Mouse (Mus musculus) kidney, embryonic 14.5 days (tissue): ENCODE results near the gene C5ar2. TPM values are rescaled to one million over a fixed set of nuclear protein-coding genes. Genes with fewer than 3 reads are reported as not detected.
A peak's percentile ranks its signal among the peaks of the same experiment; 100 is the strongest.

Experiments used
- ATAC-seq: fragments of 200-750 bp; cut with Nextera tagmentation; 2 replicates; pipeline ENCODE4 v1.8.0; 2017; ENCODE audit warnings: moderate number of reproducible peaks, mild to moderate bottlenecking, moderate TSS enrichment, moderate library complexity; ENCODE audit not compliant: low FRiP score, low TSS enrichment
- H3K27ac ChIP-seq: fragments of 300-500 bp; sonication (generic); 2 replicates; pipeline ENCODE4 v1.5.1; 2014; ENCODE audit warnings: low read depth, mild to moderate bottlenecking, low read length, moderate library complexity, mixed read lengths
- H3K27me3 ChIP-seq: fragments of 300-500 bp; sonication (generic); 2 replicates; pipeline ENCODE4 v1.6.1; 2014; ENCODE audit warnings: mild to moderate bottlenecking, low read length; ENCODE audit not compliant: control insufficient read depth, insufficient read depth
- H3K36me3 ChIP-seq: fragments of 300-500 bp; sonication (generic); 2 replicates; pipeline ENCODE4 v1.6.1; 2014; ENCODE audit warnings: low read length, mixed read lengths; ENCODE audit not compliant: control insufficient read depth, insufficient read depth
- H3K4me1 ChIP-seq: fragments of 300-500 bp; sonication (generic); 2 replicates; pipeline ENCODE4 v1.6.1; 2014; ENCODE audit warnings: low read length, mixed read lengths; ENCODE audit not compliant: control insufficient read depth, insufficient read depth
- H3K4me2 ChIP-seq: fragments of 300-500 bp; sonication (generic); replicated peaks from 2 replicates; pipeline ENCODE4 v1.6.1; 2014; ENCODE audit warnings: low read depth, mild to moderate bottlenecking, low read length
- H3K4me3 ChIP-seq: fragments of 300-500 bp; sonication (generic); 2 replicates; pipeline ENCODE4 v1.5.1; 2014; ENCODE audit warnings: mild to moderate bottlenecking, low read length
- H3K9ac ChIP-seq: fragments of 300-500 bp; sonication (generic); 2 replicates; pipeline ENCODE4 v1.6.1; 2014; ENCODE audit warnings: low read depth, mild to moderate bottlenecking, low read length, moderate library complexity
- H3K9me3 ChIP-seq: fragments of 300-500 bp; sonication (generic); 2 replicates; pipeline ENCODE4 v1.6.1; 2016; ENCODE audit warnings: low read length; ENCODE audit not compliant: control insufficient read depth
- whole genome bisulfite sequencing: fragments of 180-500 bp; shearing (Covaris S2); extraction: QIAGEN DNeasy Blood & Tissue Kit; methylation state at CpG from one replicate; pipeline ENCODE4 v1.1.7; 2014; 5-methylcytosine and 5-hydroxymethylcytosine counted together
- polyA plus RNA-seq: library from polyadenylated mRNA; unstranded; fragments of >200 nt; fragmentation: Nextera tagmentation; extraction: Ambion mirVana; gene quantifications from 2 replicates; pipeline ENCODE4 v1.2.1, GENCODE M21; 2014

The C5ar2 gene
- polyA plus RNA-seq, result 0.05 and 0.09 TPM in 2 replicates

DNA sequence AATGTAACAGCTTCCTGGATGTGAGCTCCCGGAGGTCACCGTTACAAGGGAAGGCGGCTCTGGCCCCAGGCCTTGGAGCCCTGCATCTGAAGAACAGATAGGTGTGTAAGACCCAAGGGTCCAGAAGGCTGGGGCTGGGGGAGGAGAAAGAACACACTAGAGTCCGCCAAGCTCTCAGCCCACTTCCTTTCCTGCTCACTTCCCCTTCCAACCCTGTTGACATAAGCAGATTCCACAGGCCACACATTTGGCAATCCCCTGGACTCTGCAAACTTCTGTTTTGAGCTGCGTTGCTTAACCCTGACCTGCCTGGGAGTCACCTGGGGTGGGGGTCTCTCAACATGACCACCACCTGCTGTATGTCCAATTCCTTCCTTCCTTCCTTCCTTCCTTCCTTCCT, at the start of gene C5ar2:
C5ar2 (minus strand) TSS at position 88 of the 400 bp plus-strand sequence.
- no peak within 1 kb of the TSS for H3K27ac ChIP-seq
- no peak for ATAC-seq
- WGBS, result 34% methylated on average over 5 of the region's 5 CpGs

DNA sequence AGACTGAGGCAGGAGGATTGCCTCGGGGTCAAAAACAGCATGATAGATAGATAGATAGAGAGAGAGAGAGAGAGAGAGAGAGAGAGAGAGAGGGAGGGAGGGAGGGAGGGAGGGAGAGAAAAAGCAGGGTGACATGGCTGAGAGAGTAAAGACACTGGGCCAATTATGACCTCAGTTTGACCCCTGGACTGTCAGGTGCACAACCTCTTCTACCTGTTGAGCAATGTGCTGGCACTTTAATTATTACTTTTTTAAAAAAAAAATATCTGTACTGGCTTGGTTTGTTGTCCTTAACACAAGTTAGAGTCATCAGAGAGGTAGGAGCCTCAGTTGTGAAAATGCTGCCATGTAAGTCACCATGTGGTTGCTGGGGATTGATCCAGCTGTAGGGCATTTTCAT, 43.8 kb upstream of the C5ar2 start:
- ATAC-seq, result no peak
- Histone ChIP-seq H3K4me2 (no peak overlapping the region), H3K36me3 (peaks cover 14% of the 10 kb centered on the region), H3K9me3 (no peaks in the 10 kb centered on the region), H3K9ac (no peak overlapping the region), H3K4me3 (no peak overlapping the region), H3K27me3 (no peaks in the 10 kb centered on the region), H3K4me1 (peaks cover 6% of the 10 kb centered on the region), H3K27ac (no peak overlapping the region)
- WGBS, result 78% methylated on average over 1 of the region's 1 CpGs

More for the DNA sequence above, at the start of gene C5ar2:
- no peaks in the 10 kb centered on the region for H3K4me1 ChIP-seq
- H3K4me3 ChIP-seq, result no peak within 1 kb of the TSS
- H3K9ac ChIP-seq, result no peak within 1 kb of the TSS
- H3K36me3 ChIP-seq, result no peaks in the 10 kb centered on the region
- no peak within 1 kb of the TSS for H3K4me2 ChIP-seq
- no peaks in the 10 kb centered on the region for H3K27me3 ChIP-seq
- no peaks in the 10 kb centered on the region for H3K9me3 ChIP-seq

DNA sequence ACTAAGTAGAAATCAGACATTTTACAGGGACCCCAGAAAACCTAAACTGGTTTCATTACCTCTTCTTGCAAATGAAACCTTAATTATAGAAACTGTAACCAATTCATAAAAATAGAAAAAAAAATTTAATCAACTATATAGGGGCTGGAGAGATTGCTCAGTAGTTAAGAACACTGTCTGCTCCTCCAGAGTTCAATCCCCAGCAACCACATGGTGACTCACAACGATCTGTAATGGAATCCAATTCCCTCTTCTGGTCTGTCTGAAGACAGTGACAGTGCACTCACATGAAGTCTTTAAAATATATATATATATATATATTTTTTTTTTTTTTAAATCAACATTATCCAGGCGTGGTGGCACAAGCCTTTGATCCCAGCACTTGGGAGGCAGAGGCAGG, 43.1 kb upstream of the C5ar2 start:
- Histone ChIP-seq H3K4me3 (peak overlapping the region; percentile 63), H3K27me3 (no peaks in the 10 kb centered on the region), H3K36me3 (peaks cover 22% of the 10 kb centered on the region), H3K9ac (peak overlapping the region; percentile 80; the same call in 1 of the 2 replicates), H3K4me2 (peak overlapping the region; percentile 45), H3K27ac (peak overlapping the region; percentile 98), H3K9me3 (no peaks in the 10 kb centered on the region), H3K4me1 (peaks cover 6% of the 10 kb centered on the region)
- WGBS, result 74% methylated on average over 2 of the region's 2 CpGs
- no peak for ATAC-seq

DNA sequence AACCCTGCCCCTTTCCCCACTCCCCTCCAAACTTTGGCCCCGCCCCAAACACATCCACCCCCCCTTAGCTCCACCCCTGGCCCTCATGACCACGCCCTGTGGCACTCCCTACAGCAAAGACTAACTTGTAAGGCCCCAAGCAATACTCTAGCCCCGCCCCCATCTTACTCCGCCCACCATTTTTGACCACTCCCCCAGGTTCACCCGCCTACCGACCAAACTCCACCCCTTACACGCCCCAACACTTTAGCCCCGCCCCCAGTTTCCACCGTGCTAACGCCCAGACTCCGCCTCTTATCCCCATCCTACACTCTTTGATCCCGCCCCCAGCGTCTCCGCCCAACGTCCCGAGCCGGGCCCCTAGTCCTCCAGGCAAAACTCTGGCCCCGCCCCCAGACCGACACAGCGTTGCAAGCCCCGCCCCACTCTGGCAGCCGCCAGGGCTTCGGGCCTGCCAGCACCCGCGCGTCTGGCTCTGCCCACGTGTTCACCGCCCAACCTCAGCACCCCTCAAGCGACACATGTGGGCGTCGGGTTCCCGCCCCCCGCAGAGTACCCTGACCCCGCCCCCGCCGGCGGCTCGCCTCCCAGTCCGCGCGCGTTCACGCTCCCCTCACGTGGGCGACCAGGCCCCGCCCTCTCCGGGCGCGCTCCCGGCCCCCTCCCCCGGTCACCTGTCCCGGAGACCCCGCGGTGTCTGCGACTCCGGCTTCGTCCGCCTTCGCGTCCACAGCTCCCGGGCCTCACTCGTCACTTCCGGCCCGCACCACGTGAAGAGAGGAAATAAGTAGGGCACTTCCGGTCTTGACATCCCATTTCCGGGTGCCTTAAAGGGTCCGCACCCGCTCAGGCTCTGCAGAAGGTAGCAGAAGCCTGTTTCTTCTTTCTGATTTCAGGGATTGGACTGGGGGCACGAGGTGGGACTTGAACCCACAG, 42.3 kb upstream of the C5ar2 start, which contains the start of gene Ccdc9:
Ccdc9 (minus strand) TSS at position 770 of the 936 bp plus-strand sequence.
- Histone ChIP-seq H3K36me3 (peaks cover 29% of the 10 kb centered on the region), H3K27ac (peak within 1 kb of the TSS; percentile 98), H3K9me3 (no peaks in the 10 kb centered on the region), H3K4me2 (peak within 1 kb of the TSS; percentile 45), H3K9ac (peak within 1 kb of the TSS; percentile 80), H3K4me3 (peak within 1 kb of the TSS; percentile 63), H3K4me1 (peaks cover 6% of the 10 kb centered on the region), H3K27me3 (no peaks in the 10 kb centered on the region)
- ATAC-seq, result peak; percentile 92
- WGBS, result 1% methylated on average over 68 of the region's 70 CpGs

DNA sequence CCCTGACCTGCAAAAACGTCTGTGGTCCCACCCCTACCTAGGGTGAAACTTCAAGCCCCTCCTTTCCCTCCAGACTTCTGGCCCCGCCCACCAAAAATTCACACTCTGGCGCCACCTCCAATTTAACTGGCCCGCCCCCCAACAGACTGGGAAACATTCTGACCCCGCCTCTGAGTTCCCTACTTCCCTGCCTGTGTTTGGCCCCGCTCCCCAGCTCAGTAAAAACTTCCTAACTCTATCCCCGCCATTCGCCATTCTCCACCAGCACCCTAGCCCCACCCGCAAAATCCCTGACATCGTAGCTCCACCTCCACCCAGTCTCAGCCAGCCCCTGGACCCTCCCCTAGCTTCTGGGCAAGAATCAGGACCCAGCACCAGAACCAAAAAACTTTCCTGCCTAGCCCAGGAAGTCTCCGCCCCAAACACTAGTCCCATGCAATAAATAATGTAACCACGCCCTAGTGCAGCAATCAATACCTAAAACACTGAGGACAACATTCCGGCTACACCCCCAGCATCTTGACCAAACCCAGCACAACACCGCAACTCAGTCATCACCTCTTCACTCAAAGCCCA, 41.6 kb upstream of the C5ar2 start:
- H3K9ac ChIP-seq, result no peak overlapping the region; the same call in 1 of the 2 replicates
- 1% methylated on average over 14 of the region's 14 CpGs for WGBS

DNA sequence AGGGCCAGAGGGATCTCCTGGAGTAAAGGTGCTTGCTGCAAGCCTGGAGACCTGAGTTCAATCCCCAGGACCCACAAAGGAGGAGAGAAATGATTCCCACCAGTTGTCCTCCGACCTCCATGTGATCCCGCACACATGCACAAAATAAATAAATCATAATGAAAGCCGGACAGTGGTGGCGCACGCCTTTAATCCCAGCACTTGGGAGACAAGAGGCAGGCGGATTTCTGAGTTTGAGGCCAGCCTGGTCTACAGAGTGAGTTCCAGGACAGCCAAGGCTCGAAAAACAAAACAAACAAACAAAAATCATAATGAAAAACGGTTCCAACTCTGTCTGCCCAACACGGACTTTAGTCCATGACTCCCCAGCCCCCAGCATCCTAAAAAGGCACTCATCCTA, 41.0 kb upstream of the C5ar2 start:
- Histone ChIP-seq H3K4me1 (peaks cover 6% of the 10 kb centered on the region), H3K9me3 (no peaks in the 10 kb centered on the region), H3K27me3 (no peaks in the 10 kb centered on the region), H3K9ac (no peak overlapping the region), H3K27ac (peak overlapping the region; percentile 52; the same call in 1 of the 2 replicates), H3K36me3 (peaks cover 42% of the 10 kb centered on the region), H3K4me2 (peak overlapping the region; percentile 45), H3K4me3 (peak overlapping the region; percentile 63; the same call in 1 of the 2 replicates)
- WGBS, result 62% methylated on average over 9 of the region's 9 CpGs
- ATAC-seq, result no peak

More for the DNA sequence above, 41.6 kb upstream of the C5ar2 start:
- H3K9me3 ChIP-seq, result no peaks in the 10 kb centered on the region
- peak; percentile 69 for ATAC-seq
- H3K4me3 ChIP-seq, result peak overlapping the region; percentile 63
- H3K36me3 ChIP-seq, result peaks cover 37% of the 10 kb centered on the region
- peaks cover 6% of the 10 kb centered on the region for H3K4me1 ChIP-seq
- H3K27ac ChIP-seq, result peak overlapping the region; percentile 52; the same call in 1 of the 2 replicates
- no peaks in the 10 kb centered on the region for H3K27me3 ChIP-seq
- peak overlapping the region; percentile 45 for H3K4me2 ChIP-seq

DNA sequence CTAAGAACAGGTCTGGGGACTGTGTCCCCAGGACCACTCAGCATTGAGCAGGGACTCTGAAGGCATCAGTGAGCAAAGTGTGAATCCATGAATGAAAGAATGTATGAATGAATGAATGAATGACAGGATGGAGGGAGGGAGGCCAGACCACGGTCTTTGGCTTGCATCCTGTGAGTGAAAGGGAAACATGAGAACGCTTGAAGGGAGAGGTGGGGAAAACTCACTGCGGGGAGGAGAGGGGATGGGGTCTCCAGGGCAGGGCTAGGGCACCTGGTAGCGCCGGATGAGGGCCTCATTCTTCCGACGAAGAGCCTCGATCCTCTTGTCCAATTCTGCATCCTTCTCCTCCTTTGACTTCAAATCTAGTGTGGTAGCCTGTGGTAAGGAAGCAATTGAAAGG, 40.0 kb upstream of the C5ar2 start:
- Histone ChIP-seq H3K4me2 (no peak overlapping the region), H3K27ac (no peak overlapping the region), H3K36me3 (peaks cover 50% of the 10 kb centered on the region), H3K4me3 (no peak overlapping the region), H3K27me3 (no peaks in the 10 kb centered on the region), H3K9ac (no peak overlapping the region), H3K9me3 (no peaks in the 10 kb centered on the region), H3K4me1 (peaks cover 6% of the 10 kb centered on the region)
- 78% methylated on average over 8 of the region's 8 CpGs for whole genome bisulfite sequencing
- no peak for ATAC-seq

DNA sequence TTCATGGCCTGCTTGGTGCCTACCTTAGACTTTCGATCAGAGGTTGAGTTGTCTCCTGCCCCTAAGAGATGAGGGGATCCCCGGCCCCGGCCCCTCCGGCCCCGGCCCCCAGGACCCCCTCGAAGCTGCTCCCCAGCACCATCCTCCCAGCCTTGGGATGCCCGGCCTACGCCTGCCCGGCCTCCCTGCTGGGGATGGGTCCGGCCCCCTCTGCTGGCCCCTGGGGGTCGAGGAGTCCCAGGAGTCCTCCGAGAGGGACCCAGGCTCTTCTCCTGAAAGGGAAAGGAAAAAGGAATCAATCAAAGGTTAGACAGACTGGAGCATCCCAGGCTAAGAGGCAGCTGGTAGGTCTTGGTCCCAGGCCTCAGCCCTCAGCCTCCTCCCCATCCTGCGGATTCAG, 38.4 kb upstream of the C5ar2 start:
- no peak for ATAC-seq
- Histone ChIP-seq H3K9ac (no peak overlapping the region), H3K27me3 (no peaks in the 10 kb centered on the region), H3K27ac (no peak overlapping the region), H3K9me3 (no peaks in the 10 kb centered on the region), H3K4me3 (no peak overlapping the region), H3K4me2 (no peak overlapping the region), H3K4me1 (peaks cover 6% of the 10 kb centered on the region), H3K36me3 (peaks cover 66% of the 10 kb centered on the region)
- WGBS, result 93% methylated on average over 12 of the region's 13 CpGs

DNA sequence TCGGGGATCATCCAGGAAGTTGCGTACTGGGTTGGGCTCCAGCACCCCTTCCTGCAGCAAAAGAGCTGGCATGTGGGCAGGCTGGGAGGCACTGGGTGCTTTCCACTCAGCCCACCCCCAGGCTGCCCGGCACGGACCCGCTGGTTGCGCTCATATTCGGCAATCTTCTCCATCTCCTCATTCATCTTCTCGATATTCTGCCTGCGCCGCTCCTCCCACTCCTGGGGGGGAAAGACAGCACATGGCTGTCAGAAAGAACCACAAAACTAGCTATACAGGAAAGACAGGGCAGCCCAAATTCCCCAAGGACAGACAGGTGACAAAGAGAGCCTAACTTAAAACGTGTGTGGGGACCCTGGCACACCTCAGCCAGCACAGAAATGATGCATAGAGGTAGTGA, 36.8 kb upstream of the C5ar2 start:
- H3K9me3 ChIP-seq, result no peaks in the 10 kb centered on the region
- H3K4me3 ChIP-seq, result no peak overlapping the region
- 90% methylated on average over 11 of the region's 11 CpGs for WGBS
- no peak for ATAC-seq
- H3K4me2 ChIP-seq, result no peak overlapping the region
- no peaks in the 10 kb centered on the region for H3K27me3 ChIP-seq
- peaks cover 80% of the 10 kb centered on the region for H3K36me3 ChIP-seq
- peaks cover 6% of the 10 kb centered on the region for H3K4me1 ChIP-seq
- H3K27ac ChIP-seq, result no peak overlapping the region
- H3K9ac ChIP-seq, result no peak overlapping the region
